Mouse (Mus musculus) gastrocnemius, postnatal 36 days (tissue): ENCODE data around the gene Gm17660. TPM values are rescaled to one million over a fixed set of nuclear protein-coding genes. Genes with fewer than 3 reads are reported as not detected.

Source experiments
- DNase-seq, 2 experiments: peaks; one replicate each; pipeline ENCODE4 v3.0.0; 2022
- intact Hi-C: fragments of 180-260 bp; cut with DNase I; formaldehyde crosslinking; loops from one replicate; pipeline ENCODE4 v1.15.1; 2025
- long read RNA-seq, 2 experiments: library from polyadenylated mRNA; stranded (forward); transcript quantifications; one replicate each; pipeline ENCODE4 v2.0.0; 2021
- total RNA-seq, 2 experiments: library from RNA; stranded (reverse); gene quantifications; 2 replicates each; pipeline ENCODE4 v1.2.3; 2021

The Gm17660 gene
- total RNA-seq: under 1 TPM in 1 of 2 experiments, not detected in 1; 0.56 TPM
- long read RNA-seq, experiment 1: 0 reads
- long read RNA-seq, experiment 2: 0 reads

DNA sequence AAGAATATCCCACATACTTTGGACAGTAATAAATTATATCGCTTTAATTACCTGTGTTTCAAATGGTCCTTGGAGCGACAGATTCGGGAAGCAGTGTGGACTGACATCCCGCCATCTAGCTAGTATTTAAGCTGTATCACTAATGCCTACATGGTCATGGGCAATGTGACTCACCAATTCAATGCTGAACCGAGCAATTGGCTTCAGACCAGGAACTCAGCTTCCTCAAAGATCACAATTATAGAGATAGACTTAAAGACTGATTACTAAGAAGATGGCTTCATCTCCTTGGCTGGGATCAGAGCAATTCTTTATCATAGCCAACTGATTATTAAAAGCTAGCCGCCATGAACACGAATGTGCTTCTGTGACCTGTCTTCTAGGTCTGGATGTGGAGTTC is at the start of gene Gm17660:
Gene Gm17660, minus strand, starts transcription at position 101 of the 400 bp plus-strand sequence.
- no peak for DNase-seq
- intact Hi-C loops: no loop called here

DNA sequence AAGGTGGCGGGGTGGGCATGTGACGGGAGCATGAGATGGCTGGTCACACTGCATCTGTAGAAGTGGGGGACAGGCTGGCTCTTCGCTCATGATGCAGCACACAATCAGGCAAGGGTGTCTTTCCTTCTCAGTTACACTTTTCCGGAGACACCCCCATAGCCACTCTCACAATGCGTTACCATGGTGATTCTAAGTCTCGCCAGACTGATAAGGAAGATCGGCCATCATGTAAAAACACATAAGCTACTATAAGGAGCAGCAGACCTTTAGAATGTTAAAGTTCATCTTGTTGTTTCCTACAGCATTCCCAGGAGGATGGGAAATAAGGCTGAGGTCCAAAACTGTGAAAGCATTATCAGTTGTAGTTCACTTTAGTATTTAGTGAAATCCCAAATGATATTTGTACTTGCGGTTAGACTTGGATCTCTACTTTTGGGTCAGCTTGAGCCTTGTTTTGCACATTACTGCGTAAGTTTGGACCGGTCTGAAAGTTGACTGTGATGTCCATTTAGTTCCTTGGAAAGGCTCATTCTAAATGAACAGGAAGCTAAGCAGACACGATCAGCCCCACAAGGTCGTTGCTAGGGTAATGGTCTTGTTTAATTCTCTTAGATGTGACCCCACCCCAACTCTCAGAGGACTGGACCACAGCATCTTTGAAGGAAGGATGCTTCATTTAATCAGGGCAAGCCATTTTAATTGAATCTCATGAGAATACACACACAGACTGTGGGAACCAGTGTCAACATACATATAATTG is 49.3 kb upstream of the Gm17660 start:
- intact Hi-C loops: no loop called here
- peak in 1 of 2 experiments; percentile 9 for DNase-seq

DNA sequence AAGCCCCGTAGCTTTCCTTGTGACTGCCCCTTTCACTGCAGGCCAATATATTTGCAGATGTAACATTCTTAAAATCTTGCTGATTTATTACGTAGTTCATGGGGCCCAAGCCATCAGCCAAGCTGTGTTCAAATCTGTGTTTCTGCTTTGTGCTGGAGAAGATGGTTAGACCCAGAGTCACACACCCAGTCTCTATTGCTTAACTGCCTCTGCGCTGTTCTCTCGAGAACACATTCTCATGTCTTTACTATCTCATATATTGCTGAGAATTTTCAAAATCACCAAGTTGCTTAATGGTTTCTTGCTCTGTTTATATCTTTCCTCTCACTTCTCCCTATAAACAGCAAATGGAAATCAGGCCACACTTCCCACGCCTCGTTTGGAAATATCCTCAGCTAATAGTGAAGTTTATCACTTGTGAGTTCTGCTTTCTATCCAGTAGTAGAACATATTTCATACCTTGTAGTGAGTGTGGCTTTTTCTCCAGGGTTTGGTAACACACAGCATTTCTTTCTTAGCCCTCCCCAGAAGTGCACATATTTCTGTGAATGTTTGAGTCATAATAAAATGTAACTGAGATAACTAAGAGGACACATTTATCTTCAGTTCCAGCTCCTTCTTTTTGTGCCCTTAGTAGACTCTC is 46.7 kb upstream of the Gm17660 start:
- intact Hi-C loops: no loop called here
- DNase-seq: no peak

DNA sequence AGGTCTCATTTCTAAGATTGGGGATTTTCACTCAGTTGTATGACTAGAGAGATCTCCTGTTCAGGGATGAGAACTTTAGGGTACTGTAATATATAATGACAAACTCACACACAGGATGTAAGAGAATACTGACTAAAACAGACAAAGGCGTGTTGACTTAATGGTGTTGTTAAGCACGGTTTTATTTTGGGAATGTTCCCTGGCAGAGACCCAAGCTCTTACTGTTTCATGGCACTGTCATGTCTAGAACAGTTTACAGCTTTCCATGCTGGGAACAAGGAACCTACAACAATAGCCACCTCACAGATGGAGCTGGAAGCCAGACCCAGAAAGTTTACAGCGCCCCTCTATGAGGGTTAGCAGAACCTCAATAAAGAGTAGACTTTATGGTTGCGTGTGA is 38.5 kb upstream of the Gm17660 start:
- DNase-seq: no peak
- intact Hi-C loops: loop anchor here (5.0 kb wide), 1 partner anchor 1641 kb away; no protein-coding TSS in a partner anchor

DNA sequence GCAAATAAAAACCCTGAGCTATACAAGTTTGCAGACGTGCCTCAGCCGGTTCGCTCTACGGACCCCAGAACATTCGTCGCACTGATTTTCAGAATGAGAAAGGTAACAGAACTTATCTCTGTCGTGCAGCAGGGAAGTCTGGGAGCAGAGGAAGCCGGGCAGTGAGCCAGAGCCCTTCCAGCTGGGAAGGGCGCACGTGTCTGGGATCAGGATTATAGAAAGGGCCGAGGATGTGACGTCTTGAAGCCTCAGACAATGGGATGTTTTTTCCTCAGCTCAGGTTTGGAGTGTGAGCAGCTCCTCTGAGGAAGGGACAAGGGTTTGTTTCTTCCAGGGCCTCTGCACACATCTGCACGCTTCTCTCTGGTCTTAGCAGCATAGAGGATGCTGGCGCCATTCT is 37.7 kb upstream of the Gm17660 start:
- peak; percentile 62 to 72 for DNase-seq
- intact Hi-C loops: loop anchor here (5.0 kb wide), 1 partner anchor 1642 kb away; no protein-coding TSS in a partner anchor

DNA sequence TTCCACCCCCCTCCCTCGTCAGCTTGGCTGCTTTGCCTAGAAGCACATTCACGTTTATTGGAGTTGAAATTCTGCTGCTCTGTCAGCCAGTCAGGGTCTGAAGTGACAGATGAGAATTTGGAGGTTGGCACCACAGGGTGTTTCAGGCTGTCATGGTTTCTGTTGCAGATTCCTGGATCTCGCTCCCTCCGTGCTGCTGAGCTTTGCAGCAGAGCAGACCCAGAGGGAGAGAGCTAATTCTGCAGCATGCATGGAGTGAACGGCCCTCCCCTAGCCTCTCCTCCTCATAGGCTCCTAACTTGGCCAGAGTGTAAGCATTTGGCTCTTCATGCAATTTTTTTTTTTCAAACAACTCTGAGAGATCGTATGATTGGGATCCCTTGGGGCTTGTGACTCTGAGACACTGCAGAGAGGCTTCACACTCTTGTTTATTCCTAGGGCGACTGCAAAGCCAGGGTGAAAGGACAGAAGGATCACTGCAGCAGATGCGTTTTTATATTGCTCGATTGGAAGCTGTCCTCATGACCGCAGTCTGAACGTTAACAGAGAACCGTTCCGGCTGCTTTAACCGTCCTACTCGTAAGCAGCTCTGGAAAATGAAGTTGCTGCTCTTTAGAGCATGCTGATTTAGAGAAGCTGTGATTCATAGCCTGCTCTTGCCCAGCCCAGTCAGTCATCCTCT is 36.2 kb upstream of the Gm17660 start, which contains the start of gene Sparcl1:
Gene Sparcl1, minus strand, starts transcription at position 243 of the 682 bp plus-strand sequence.
- DNase-seq: peak; percentile 27 to 47
- intact Hi-C loops: no loop called here

DNA sequence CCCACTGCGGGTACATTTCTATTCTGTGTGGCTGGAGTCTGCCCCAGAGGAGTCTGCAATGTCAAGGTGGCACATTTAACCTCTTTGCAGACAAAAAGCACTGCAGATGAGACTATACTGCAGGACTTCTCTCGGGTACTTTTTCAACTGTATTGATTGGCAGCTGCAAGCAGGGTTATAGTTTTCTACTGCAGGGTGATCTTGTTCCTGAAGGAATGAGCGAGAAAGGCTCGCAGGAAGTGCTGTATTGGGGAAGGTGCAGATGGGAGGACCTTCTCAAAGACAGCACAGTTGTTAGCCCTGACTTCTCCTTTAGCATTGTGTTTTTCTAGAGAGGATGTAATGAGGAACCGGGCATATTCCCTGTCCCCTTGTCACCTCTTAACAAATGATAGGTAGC is 35.1 kb upstream of the Gm17660 start:
- DNase-seq: no peak
- intact Hi-C loops: no loop called here

DNA sequence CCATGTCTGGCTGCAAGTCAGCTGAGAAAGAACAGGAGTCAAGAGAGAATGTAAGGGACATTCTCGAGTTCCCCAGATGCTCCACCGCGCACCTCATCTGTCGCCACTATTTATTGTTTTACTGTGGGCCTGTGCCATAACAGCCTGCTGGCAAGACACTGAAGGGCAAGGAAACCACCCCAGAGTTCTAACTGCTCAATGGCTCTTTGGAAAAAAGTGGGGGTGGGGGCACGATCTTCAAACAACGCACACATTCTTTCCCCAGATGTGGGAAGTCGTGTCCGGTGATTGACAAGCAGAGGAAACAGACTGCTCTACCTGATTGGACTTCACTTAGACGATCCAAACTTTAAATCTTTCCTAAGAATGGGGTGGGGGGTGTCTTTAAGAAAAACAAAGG is 34.6 kb upstream of the Gm17660 start:
- intact Hi-C loops: no loop called here
- DNase-seq: no peak

DNA sequence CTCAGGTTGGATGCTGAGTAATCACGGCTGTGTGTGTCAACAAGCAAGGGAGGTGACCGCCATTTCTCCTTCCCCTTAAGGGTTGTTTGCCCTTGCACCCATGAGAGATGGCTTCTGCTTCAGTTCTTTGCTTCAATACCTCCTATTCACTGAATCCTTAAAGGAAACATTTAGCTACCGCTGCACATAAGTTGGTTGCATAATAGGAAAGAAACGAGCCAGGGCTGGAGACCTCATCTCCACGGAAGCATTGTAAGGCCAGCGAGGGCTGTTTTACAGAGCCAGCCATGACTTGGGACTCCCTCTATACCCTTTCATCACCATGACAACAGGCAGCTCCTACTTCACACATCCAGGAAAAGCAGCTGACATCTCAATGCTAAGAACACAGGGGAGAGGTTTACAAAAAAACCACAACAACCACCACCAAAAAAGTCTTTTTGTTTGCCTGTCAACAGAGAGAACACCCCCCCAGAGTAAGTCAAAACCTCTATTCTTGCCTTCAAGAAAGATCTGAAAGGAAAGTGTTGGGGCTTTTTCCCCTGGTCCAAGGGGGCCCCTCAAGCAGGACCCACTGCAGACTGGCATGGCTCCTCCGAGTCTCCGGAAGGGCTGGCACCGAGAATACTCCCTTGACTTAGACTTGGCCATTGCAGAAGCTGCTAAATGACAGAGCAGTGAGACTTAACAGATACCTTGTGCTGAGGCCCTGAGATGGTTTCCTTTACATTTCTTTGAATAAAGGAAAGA is 32.9 kb upstream of the Gm17660 start:
- intact Hi-C loops: no loop called here
- no peak for DNase-seq

DNA sequence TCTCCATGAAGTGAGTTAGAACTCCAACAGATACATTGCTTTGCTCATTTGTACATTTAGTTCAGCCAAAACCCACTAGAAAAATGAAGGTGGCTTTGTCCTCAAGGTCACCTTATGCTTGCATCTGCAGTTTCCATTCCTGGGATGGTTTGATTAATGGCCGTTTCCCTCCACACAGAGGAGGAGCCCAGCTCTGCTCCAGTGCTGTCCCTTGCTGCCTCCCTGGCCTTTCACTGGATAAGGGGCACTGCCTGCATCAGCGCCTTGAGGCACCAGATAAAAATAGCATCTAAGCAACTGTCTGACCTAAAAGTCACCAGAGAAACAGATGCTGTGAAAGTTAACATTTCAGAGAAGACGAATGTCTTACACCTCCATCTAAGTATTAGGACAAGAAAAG is 32.1 kb upstream of the Gm17660 start:
- intact Hi-C loops: no loop called here
- DNase-seq: no peak

DNA sequence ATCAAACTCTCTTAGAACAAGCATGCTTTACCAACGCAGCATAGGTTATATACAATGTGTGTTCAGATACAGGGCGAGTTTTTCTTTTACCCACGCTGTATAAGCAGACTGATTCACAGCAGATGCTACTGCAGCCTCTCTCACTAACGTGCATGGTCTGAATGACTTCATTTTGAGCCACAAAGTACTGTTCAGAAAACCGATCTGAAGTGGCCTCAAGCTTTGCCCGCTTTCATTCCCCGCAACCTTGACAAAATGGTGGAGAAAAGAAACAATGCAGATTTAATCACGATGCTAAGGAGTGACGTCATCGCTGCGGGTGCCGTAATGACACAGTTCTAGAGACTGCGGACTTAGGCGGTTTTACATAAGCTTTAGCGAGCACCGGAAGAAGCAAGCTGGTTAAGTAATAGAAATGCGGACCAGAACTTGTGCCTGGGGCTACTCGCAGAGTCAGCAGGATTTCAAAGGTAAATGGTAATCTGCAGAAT is 31.5 kb upstream of the Gm17660 start:
- intact Hi-C loops: no loop called here

DNA sequence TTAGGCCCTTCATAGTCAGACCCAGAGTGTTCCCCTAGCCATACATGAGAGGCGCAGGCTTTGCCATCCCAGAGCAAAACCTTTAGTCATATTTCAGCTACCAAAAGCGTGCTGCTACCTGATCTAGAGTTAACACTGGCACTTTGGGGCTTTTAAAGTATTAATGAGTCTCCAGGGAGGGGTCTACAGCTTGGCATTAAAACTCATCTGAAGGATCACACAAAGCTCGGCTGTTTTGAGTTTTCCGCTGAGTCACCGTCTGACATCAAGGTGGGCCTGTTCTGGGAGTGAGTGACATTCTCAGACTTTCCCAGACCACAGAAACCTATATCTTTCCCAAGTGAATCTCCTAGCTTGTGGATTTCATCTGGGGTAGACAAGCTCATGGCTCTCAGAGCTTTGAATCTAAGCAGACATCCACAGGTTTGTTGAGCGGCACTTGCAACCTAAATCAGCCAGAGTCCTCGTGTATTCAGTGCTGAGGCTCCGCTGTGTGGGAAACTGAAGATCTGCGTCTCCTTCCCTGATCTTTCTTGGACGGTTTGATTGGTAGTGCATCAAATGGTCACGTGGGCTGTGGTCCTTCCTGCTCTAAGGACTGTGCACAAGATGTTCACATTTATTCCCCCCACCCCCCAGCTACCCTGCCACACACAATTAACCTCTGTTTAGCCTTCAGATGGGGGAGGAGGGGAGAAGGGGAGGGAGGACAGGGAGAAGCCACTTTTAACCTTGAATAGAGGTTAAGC is 30.9 kb upstream of the Gm17660 start:
- intact Hi-C loops: no loop called here
- DNase-seq: no peak

More for the DNA sequence above, 31.5 kb upstream of the Gm17660 start:
- DNase-seq: no peak

DNA sequence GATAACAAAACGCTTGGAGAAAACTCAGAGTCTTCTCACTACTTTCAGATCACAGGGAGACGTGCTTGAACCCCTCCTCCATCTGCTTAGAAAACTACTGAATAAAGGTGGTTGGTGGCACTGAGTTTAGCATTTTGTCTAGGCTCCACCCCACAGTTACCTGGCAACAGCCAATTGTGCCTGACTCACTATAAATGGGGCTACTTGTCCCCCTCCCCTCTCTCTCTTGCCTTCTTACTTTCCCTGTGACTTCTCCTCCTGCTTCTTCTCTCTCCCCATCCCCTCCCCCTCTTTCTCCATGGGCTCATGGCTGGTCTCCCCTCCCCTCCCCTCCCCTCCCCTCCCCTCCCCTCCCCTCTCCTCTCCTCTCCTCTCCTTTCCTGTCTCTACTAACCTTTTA is 26.7 kb upstream of the Gm17660 start:
- no peak for DNase-seq
- intact Hi-C loops: no loop called here

DNA sequence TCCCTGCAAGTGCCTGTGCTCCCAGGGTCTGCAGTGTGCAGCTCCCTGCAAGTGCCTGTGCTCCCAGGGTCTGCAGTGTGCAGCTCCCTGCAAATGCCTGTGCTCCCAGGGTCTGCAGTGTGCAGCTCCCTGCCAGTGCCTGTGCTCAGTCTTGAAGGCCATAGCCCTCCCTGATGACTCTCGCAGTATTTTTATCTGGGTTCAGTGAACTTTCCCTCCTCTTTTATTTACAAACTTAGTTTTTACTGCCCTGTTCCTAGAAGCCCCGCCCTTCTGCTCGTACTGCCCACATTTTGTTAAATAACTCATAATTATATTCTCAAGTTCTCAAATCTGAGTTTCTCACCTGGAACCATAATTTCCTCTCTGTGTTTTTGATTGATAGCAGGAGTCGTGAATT is 25.8 kb upstream of the Gm17660 start:
- intact Hi-C loops: no loop called here
- DNase-seq: no peak

DNA sequence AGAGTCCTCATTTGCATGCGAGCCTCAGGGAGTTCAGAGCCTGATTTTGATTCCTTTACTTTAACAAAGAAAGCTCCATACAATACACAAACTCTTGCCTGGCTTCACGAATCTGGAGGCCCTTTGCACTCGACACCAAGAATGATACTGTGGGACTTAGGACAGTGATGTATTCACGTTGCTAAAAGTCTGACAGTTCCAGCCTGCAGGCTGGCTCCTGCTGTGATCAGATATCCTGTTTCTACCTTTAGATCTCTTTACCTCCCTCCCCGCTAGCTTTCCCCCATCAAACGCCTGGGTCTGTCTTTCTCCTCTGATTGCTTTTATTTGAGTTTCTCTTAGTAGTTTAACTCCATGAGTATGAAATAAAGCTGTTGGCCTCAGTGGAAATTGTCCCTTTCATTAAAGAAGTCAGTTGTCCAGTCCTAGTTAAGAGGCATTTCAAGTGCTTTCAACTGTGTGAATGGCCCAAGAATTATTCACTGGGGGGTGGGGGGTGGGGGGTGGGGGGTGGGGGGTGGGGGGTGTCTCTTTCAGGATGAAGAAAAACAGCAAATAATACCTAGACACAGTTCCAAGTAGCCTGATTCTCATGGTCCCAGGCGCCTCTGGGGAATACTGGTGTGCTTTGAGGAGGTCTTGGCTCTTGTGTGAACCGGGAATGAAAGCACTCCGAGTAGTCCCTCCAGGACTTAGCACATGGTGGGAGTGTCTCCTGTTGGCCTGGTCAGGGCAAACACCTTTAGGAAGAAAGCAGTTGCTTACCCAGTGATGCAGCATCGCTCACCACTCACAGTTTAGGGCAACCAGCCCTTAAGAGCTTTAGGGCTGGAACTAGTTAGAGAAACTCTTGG is 24.5 kb upstream of the Gm17660 start:
- no peak for DNase-seq
- intact Hi-C loops: no loop called here

DNA sequence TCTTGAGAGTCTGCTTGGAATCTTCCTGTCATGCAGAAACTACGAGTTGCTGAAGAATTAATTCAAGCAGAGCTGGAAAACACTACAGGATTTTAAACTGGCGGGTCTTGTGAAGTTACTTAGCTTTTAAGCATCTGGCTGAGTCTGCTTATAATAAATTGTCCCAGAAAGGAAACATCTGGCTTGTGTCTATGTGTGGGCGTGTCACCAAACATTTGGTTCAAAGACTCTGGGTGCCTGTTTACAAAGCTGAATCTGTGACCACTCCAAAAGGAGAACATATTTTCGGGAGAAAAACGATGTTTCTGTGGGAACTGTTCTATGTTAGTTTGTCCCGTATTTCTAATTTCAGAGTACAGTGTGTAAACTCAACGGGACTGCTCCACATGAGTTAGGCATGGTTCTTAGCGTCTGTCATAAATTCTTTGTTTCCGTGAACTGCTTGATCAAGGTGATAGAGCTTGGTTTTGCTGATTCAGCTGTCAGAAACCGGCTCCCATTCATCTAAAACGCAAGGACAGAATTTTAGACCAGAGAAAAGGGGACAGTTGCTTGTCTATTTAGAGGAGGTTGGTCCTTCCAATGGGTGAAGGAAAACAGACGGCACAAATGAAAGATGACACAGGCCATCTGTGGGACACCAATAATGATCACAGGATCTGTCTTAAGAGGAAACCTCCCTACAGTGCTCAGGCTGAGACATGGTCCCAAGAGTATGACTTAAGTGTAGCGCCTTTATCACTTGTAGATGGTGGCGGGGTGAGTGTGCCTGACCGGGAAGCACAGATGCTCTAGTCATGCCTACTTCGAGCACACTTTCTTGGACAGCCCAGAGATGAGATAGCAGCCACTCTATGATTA is 18.9 kb upstream of the Gm17660 start:
- DNase-seq: peak in 1 of 2 experiments; percentile 44
- intact Hi-C loops: no loop called here

DNA sequence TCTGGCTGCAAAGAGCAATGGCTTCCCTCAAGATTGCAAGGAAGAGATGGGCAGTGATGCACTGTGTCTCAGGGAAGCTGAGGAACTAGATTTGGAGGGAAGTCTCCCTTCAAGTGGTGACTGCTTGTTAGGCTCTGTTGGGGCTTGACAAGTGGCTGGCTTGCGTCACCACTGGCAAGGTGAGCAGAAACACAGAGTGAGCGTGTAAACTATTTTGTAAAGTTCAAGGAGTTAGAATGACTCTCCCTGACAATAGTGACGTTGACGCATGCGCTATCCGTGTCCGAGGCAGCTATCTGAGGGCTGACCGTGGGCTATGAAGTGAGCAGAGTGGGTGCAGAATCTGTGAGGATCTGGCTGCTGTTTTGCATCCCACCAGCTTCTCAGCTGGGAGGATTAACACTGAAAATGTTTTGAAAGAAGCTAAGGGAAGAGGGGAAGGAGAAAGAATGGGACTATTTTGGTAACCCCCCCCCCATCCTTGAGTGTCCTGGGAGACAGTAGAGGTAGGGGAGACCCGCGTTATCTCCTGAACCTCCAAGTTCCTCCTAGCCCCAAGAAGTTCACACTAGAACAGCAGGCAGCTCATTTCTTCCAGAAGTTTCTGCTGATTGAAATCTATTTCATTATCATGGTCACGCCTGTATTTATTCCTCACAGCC is 18.1 kb upstream of the Gm17660 start:
- DNase-seq: no peak
- intact Hi-C loops: no loop called here
